Mouse (Mus musculus) left cerebral cortex, postnatal 10 days (tissue): ENCODE measurements at regions not wholly inside any gene's neighbourhood (a gene's known extent, or its start where the extent isn't known, plus 50 kb on each side); places are given as distances from the start of the nearest gene placed in this dataset.

Experiments used
- DNase-seq, 2 experiments: peaks; one replicate each; pipeline ENCODE4 v3.0.0; 2021 to 2022; ENCODE audit warnings: low spot score in 2 of 2, mixed read lengths in 1 of 2; ENCODE audit errors: extremely low spot score in 1 of 2
- intact Hi-C: fragments of 180-260 bp; cut with DNase I; formaldehyde crosslinking; loops from one replicate; pipeline ENCODE4 v1.15.1; 2025

GRCm38 (mm10) chr14:95493154-95493553 is 387.9 kb upstream of the 4921530L21Rik start:
- DNase-seq, result no peak

GRCm38 (mm10) chr14:95493958-95494357 is 387.1 kb upstream of the 4921530L21Rik start:
- no peak for DNase-seq
- intact Hi-C loops, result no loop called here

More at GRCm38 (mm10) chr14:95493154-95493553, 387.9 kb upstream of the 4921530L21Rik start:
- intact Hi-C loops, result no loop called here

DNA sequence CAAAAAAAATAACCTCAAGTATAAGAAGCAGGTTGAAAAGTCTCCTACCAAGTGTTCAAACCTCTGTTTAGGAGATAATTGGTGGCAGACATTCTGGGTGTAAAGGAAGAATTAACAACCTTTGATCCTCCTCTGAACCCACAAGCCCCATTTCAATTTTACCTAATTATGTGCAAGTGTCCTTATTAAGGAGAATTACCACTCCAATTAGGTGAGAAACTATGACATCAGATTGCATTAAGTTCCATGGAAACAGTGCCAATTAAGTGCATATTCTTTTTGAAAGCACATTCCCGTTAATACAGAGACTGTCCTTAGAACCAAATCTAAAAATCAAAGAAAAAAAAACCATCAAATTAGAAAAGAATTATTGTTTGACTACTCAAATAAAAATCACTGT is 366.0 kb upstream of the 4921530L21Rik start:
- DNase-seq, result no peak

DNA sequence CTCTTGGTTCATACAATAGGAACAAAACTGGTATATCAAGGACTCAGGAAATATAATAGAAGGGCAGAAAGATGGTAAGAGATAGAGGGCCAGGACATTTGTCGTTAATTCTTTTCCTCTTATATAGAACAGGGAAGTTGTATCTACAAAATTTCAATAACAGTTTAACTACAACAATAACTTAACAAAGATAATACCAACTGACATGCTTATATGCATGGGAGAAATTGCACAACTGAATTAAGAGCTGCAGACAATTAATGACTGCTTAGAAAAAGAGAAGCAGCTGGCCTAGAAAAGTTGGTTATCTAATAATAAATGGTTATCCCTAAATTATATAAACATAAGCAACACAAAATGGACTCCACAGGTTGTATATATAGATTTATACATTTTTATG is 362.2 kb upstream of the 4921530L21Rik start:
- intact Hi-C loops, result no loop called here
- DNase-seq, result no peak

More for the DNA sequence above, 366.0 kb upstream of the 4921530L21Rik start:
- intact Hi-C loops, result no loop called here

DNA sequence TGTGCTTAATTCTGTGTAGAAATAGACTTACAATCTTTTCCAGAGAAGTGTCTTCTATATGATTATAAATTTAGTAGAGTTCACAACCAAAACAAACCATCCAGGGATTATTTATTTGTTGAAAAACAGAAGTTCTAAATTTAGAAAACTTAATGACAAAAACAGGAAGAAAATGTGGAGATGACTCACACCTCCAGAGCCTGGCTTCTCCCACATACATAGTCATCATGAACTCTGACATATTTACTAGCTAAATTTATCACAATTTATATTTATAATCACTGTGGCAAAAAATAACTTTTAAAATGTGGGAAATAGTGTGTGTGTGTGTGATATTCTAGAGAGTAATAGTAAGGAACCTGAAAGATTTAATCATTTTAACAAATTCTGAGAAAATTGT is 337.2 kb upstream of the 4921530L21Rik start:
- no peak for DNase-seq
- intact Hi-C loops, result no loop called here

GRCm38 (mm10) chr14:95591075-95591474 is 290.0 kb upstream of the 4921530L21Rik start:
- no peak for DNase-seq
- intact Hi-C loops, result no loop called here

- intact Hi-C loops, result no loop called here
- DNase-seq, result no peak
Measured at GRCm38 (mm10) chr14:95596385-95596784, 284.7 kb upstream of the 4921530L21Rik start.

GRCm38 (mm10) chr14:95645980-95646379 is 235.1 kb upstream of the 4921530L21Rik start:
- DNase-seq, result no peak
- intact Hi-C loops, result no loop called here

- DNase-seq, result no peak
- intact Hi-C loops, result no loop called here
Measured at GRCm38 (mm10) chr14:95659552-95659951, 221.5 kb upstream of the 4921530L21Rik start.

GRCm38 (mm10) chr14:95660862-95661261 is 220.2 kb upstream of the 4921530L21Rik start:
- intact Hi-C loops, result no loop called here
- no peak for DNase-seq

DNA sequence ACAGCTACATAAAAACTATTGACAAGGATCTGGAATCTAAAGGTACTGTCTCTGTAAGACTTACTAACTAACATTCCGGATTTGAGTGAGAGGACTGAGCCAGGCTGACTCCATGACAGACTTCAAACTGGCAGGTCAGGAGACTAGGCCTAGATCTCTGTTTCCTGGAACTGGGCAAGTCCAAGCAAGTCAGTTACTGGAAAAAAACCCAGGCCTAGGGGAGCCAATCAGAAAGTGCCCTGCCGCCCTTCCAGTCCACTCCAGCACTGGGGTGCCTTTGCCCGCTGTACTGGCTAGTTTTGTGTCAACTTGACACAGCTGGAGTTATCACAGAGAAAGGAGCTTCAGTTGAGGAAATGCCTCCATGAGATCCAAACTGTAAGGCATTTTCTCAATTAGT is 219.6 kb upstream of the 4921530L21Rik start:
- intact Hi-C loops, result no loop called here
- DNase-seq, result no peak

GRCm38 (mm10) chr14:95687448-95687847 is 193.6 kb upstream of the 4921530L21Rik start:
- intact Hi-C loops, result no loop called here

DNA sequence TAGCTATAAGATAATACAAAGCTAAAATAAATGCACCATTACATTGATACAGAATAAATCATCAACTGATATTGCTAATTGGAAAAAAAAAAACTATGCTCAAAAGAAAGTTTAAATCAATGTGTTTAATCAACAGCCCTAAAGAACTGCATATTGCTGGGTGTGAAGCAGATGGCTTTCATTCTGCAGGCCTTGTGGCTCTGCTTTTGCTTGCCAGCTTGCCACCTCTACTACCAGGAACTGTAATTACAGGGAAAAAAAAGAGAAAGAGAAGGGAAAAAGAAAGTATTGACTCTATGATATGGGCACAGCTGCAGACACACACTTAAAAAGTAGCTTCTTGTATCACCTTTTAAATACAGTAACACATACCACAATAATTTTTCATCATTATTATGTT is 192.4 kb upstream of the 4921530L21Rik start:
- intact Hi-C loops, result no loop called here

More at GRCm38 (mm10) chr14:95687448-95687847, 193.6 kb upstream of the 4921530L21Rik start:
- DNase-seq, result no peak

GRCm38 (mm10) chr14:95726082-95726481 is 155.0 kb upstream of the 4921530L21Rik start:
- DNase-seq, result no peak
- intact Hi-C loops, result no loop called here

More for the DNA sequence above, 192.4 kb upstream of the 4921530L21Rik start:
- peak in 1 of 2 experiments; percentile 4 for DNase-seq

DNA sequence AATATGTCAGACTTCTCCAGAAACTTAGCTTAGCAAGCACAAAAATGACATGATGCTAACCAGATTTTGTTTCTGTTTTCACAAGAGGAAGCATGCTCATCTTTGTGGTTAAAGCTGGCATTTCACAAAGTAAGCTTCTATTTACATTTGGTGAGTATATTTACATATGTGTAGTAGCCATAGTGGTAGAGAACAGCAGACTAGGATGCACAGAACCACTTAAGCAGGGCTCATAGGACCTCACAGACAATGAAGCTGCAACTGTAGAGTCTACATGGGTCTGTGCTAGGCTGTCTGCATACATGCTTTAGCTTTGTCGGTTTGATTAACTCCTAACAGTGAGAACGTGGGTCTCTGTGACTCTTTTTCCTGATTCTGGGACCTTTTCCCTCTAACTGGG is 105.3 kb upstream of the 4921530L21Rik start:
- intact Hi-C loops, result loop anchor here (10.0 kb wide), 1 partner anchor 1891 kb away; no protein-coding TSS in a partner anchor
- DNase-seq, result no peak

DNA sequence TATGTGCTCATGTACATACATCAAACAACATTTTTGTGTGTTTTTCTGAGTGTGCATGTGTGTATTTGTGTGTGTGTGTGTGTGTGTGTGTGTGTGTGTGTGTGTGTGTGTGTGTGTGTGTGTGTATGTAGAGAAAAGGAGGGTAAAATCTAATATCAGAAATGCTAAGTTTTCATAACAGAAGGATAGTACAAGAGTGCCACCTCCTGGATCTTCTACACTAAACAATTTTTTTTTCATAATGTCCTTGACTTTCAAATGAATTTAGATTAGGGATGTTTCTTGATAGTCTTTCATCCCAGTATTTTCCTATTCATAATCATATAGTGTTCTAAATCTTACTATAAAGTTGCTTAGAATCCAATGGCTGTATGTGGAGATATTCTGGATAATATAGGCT is 103.6 kb upstream of the 4921530L21Rik start:
- intact Hi-C loops, result loop anchor here (10.0 kb wide), 1 partner anchor 1893 kb away; no protein-coding TSS in a partner anchor
- DNase-seq, result peak in 1 of 2 experiments; percentile 22
